Mouse (Mus musculus): Measurements from ENCODE around the gene Vmn2r71. TPM values are rescaled to one million over a fixed set of nuclear protein-coding genes. Genes with fewer than 3 reads are reported as not detected.

The Vmn2r71 gene
- polyA plus RNA-seq (2015; fragmentation: Nextera tagmentation; extraction: Ambion mirVana): not detected in 2 replicates

DNA sequence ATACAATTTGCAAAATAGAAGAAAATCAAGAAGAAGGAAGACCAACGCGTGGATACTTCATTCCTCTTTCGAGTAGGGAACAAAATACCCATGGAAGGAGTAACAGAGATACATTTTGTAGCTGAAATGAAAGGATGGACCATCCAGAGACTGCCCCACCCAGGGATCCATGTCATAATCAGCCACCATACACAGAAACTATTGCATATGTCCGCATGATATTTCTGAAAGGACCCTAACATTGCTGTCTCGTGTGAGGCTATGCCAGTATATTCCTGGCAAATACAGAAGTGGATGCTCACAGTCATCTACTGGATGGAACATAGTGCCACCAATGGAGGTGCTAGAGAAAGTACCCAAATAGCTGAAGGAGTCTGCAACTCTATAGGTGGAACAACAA is at the start of gene Vmn2r71:
TSS of gene Vmn2r71 (plus strand) at position 301 of the 400 bp plus-strand sequence.
- 85% methylated on average over 5 of the region's 5 CpGs for WGBS
- Histone ChIP-seq H3K9ac (no peak within 1 kb of the TSS), H3K27me3 (no peaks in the 10 kb centered on the region), H3K4me3 (no peak within 1 kb of the TSS), H3K4me1 (replicated peaks) (no peaks in the 10 kb centered on the region), H3K9me3 (no peaks in the 10 kb centered on the region; the same call in 1 of the 2 replicates), H3K36me3 (no peaks in the 10 kb centered on the region), H3K27ac (replicated peaks) (no peak within 1 kb of the TSS), H3K4me2 (no peak within 1 kb of the TSS)
- no peak for ATAC-seq (ENCODE audit: low read depth)

DNA sequence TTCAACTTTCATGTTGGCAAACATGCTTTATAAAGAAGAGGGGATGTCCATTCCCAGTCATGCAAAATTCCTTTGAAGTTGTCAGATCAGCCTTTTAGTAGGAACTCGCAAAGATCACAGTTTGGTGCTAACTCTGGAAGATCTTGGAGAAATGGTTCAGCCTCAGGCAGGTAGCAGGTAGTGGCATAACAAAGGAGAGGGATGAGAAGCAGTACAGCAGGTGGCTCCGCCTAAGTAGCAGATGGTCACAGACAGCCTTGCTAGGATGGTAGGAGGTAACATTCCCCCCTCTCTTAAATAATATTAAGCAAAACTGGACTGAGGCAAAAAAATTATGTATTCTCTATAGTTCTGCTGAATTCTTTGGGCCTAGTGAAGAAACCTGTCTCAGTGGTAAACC is 20.8 kb upstream of the Vmn2r71 start:
- H3K36me3 ChIP-seq: no peaks in the 10 kb centered on the region
- H3K4me2 ChIP-seq: no peak overlapping the region
- H3K9ac ChIP-seq: no peak overlapping the region
- ATAC-seq (ENCODE audit: low read depth): no peak
- no peak overlapping the region for H3K27ac ChIP-seq (replicated peaks)
- H3K4me3 ChIP-seq: no peak overlapping the region
- peaks cover 17% of the 10 kb centered on the region; the same call in 1 of the 2 replicates for H3K9me3 ChIP-seq
- no peaks in the 10 kb centered on the region for H3K4me1 ChIP-seq (replicated peaks)
- no peaks in the 10 kb centered on the region for H3K27me3 ChIP-seq
- WGBS: 85% methylated on average over 2 of the region's 2 CpGs

GRCm38 (mm10) chr7:85543118-85543517 is 19.8 kb upstream of the Vmn2r71 start:
- 67% methylated on average over 2 of the region's 2 CpGs for WGBS
- no peak for ATAC-seq (ENCODE audit: low read depth)
- Histone ChIP-seq H3K4me2 (no peak overlapping the region), H3K9ac (no peak overlapping the region), H3K4me3 (no peak overlapping the region), H3K9me3 (peaks cover 14% of the 10 kb centered on the region; the same call in 1 of the 2 replicates), H3K4me1 (replicated peaks) (no peaks in the 10 kb centered on the region), H3K27me3 (no peaks in the 10 kb centered on the region), H3K27ac (replicated peaks) (no peak overlapping the region), H3K36me3 (no peaks in the 10 kb centered on the region)

DNA sequence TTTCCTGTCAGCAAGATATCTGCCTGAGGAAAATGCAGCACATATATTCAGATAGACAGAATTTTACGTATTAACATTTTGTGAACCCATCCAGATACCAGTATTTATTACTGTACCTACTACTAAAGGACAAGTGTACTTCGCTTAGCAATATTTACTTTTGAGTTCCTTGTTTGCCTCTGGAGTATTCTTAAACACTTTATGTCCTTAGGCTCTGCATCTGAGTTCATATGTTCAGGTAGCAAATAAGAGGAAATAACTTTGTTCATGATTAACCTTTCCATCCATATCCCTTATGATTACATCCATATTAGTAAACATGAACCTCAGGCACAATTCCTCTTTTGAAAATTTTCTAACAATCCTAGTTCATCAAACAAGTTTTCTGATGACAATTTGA is 6.2 kb downstream of the Vmn2r71 start, which contains the start of gene Vmn2r70:
TSS of gene Vmn2r70 (minus strand) at position 101 of the 400 bp plus-strand sequence.
- H3K4me3 ChIP-seq: no peak within 1 kb of the TSS
- WGBS: 82% methylated on average over 2 of the region's 2 CpGs
- H3K36me3 ChIP-seq: no peaks in the 10 kb centered on the region
- no peak within 1 kb of the TSS for H3K27ac ChIP-seq (replicated peaks)
- no peak within 1 kb of the TSS for H3K4me2 ChIP-seq
- no peak within 1 kb of the TSS for H3K9ac ChIP-seq
- H3K4me1 ChIP-seq (replicated peaks): no peaks in the 10 kb centered on the region
- ATAC-seq (ENCODE audit: low read depth): no peak
- no peaks in the 10 kb centered on the region for H3K27me3 ChIP-seq
- no peaks in the 10 kb centered on the region for H3K9me3 ChIP-seq

Other genes starting within 250 kb of the Vmn2r71 start
- not detected in 2 replicates for gene Vmn2r69, start 147.2 kb upstream of the Vmn2r71 start, polyA plus RNA-seq (2015; fragmentation: Nextera tagmentation; extraction: Ambion mirVana)
- gene Vmn2r70, start 6.1 kb downstream of the Vmn2r71 start, polyA plus RNA-seq (2015; fragmentation: Nextera tagmentation; extraction: Ambion mirVana): not detected in 2 replicates
- not detected in 2 replicates for gene Vmn2r72, start 192.0 kb downstream of the Vmn2r71 start, polyA plus RNA-seq (2015; fragmentation: Nextera tagmentation; extraction: Ambion mirVana)

All from neural tube, embryonic 13.5 days (tissue).